Mouse (Mus musculus): ENCODE results near the gene Ecel1. TPM values are rescaled to one million over a fixed set of nuclear protein-coding genes. Genes with fewer than 3 reads are reported as not detected.

Gene Ecel1
- total RNA-seq (2023): not detected

GRCm38 (mm10) chr1:87156199-87156587, at the start of gene Ecel1:
TSS of gene Ecel1 (minus strand) at chr1:87156521.

DNA sequence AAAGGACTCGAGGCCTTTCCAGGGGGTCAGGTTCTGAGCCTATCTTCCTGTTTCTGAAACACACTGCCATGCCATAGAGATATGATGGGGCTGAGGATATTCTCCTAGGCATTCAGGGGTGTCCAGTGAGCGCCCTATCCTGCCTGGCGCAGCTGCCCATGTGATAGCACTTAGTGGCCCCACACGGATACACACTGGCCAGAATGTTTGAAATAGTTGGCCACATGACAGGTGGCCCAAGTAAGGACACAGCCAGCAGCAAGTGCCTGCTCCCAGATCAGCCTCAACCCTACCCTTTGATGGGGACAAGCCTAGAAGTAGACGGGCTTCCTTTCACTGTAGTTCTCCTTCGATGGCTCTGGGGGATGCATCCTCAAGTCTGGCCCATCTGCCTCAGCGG, 48.1 kb upstream of the Ecel1 start, which contains the start of gene Chrng:
Gene Chrng (plus strand): TSS at position 193 of the 400 bp plus-strand sequence.

DNA sequence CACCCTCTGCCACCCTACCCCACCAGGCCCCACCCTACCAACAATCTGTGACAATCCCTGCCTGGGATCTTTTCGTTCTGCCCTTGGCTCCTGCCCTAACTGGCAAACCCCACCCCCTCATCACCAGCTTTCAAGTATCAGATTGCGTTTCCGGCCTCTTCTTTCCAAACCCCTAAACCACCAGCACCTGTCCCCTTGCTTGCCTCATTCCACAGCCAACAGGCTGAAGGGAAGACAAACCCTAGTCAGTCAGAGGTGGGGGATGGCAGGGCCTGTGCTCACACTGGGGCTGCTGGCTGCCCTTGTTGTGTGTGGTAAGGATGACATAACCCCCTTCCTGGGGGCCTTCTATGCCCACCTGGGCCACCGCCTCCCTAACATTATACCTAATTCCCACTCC, 34.1 kb upstream of the Ecel1 start, which contains the start of gene Chrnd:
Gene Chrnd (plus strand): TSS at position 179 of the 400 bp plus-strand sequence.

DNA sequence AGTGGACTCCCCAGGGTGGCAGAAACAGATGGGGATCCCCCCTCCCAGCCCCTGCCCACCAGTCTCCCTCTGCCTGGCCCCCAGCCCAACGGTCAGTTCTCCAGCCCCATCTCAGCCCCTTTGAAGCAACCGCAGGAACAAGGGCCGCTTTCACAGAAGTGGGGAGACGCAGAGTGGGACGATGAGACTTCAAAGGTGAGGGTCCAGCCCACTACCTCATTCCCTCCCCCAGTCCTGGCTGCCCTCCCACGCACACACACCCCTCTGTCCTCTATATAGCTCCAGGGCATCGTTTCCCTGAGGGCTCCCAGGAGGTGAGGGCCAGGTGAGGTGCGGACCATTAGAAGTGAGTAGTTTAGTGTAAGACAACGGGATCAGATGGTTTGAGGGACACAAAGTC, 26.7 kb upstream of the Ecel1 start, which contains the start of gene Prss56:
Gene Prss56 (plus strand): TSS at position 301 of the 400 bp plus-strand sequence.

DNA sequence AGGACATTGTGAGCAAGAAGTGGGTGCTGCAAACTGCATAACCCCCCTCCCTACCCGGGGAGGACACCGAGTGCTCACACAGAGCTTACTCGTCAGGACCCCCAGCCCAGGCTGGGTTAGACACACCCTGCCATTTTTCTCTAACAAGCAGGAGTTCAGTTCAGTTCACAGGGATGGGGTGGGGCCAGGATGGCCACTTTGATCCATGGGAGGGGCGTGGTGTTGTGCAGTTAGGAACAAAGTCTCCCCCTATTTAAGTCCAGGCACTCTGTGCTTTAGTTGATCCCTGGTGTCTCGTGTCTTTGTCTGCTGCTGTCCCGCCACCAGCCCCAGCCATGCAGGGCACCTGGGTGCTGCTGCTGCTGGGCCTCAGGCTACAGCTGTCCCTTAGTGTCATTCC, 31.6 kb downstream of the Ecel1 start, which contains the start of gene Akp3:
Gene Akp3 (plus strand): TSS at position 301 of the 400 bp plus-strand sequence.

GRCm38 (mm10) chr1:87101411-87101810, 54.9 kb downstream of the Ecel1 start, which contains the start of gene Alpi:
TSS of gene Alpi (minus strand) at chr1:87101606.

Other genes starting within 250 kb of the Ecel1 start
- gene Alppl2, start 66.6 kb downstream of the Ecel1 start, total RNA-seq (2023): not detected
- gene Alpi, start 54.9 kb downstream of the Ecel1 start, total RNA-seq (2023): not detected
- not detected for gene Akp3, start 31.5 kb downstream of the Ecel1 start, total RNA-seq (2023)
- gene Prss56, start 26.8 kb upstream of the Ecel1 start, total RNA-seq (2023): not detected
- not detected for gene Chrnd, start 34.1 kb upstream of the Ecel1 start, total RNA-seq (2023)
- gene Chrng, start 48.1 kb upstream of the Ecel1 start, total RNA-seq (2023): not detected
- gene Eif4e2, start 57.4 kb upstream of the Ecel1 start, total RNA-seq (2023): 10 to 100 TPM; 57.7 to 61.5 TPM
- gene Efhd1, start 107.8 kb upstream of the Ecel1 start, total RNA-seq (2023): not detected
- gene Gigyf2, start 170.5 kb upstream of the Ecel1 start, total RNA-seq (2023): 10 to 100 TPM; 58.2 to 68.5 TPM
- not detected for gene Kcnj13, start 238.2 kb upstream of the Ecel1 start, total RNA-seq (2023)

Measured in neutrophil, adult 83 days (primary cell).